Mouse (Mus musculus) G1E (cell line): ENCODE results near the gene Slc39a10.

ENCODE experiments used
- CTCF ChIP-seq: IDR thresholded peaks from 2 replicates; pipeline ENCODE4 v1.5.1; 2012; ENCODE audit warnings: low read depth, low read length, inconsistent platforms, mixed read lengths
- GATA1 ChIP-seq: IDR thresholded peaks from 2 replicates; pipeline ENCODE4 v1.6.1; 2012; ENCODE audit warnings: borderline replicate concordance, low read length, inconsistent platforms, mixed read lengths
- GATA2 ChIP-seq: IDR thresholded peaks from 2 replicates; pipeline ENCODE4 v1.6.1; 2012; ENCODE audit warnings: low read depth, low read length, inconsistent platforms, borderline replicate concordance
- POLR2AphosphoS5 ChIP-seq: IDR thresholded peaks from 2 replicates; pipeline ENCODE4 v1.6.1; 2012; ENCODE audit warnings: low read depth, low read length, inconsistent platforms; ENCODE audit not compliant: insufficient replicate concordance

- no peak for TF ChIP-seq CTCF
- TF ChIP-seq GATA2, result no peak
- no peak for TF ChIP-seq POLR2AphosphoS5
- no peak for TF ChIP-seq GATA1
Measured at GRCm38 (mm10) chr1:46894281-46894842, 1.7 kb upstream of the Slc39a10 start.
